Mouse (Mus musculus): Measurements from ENCODE around the gene Catsper4.

DNA sequence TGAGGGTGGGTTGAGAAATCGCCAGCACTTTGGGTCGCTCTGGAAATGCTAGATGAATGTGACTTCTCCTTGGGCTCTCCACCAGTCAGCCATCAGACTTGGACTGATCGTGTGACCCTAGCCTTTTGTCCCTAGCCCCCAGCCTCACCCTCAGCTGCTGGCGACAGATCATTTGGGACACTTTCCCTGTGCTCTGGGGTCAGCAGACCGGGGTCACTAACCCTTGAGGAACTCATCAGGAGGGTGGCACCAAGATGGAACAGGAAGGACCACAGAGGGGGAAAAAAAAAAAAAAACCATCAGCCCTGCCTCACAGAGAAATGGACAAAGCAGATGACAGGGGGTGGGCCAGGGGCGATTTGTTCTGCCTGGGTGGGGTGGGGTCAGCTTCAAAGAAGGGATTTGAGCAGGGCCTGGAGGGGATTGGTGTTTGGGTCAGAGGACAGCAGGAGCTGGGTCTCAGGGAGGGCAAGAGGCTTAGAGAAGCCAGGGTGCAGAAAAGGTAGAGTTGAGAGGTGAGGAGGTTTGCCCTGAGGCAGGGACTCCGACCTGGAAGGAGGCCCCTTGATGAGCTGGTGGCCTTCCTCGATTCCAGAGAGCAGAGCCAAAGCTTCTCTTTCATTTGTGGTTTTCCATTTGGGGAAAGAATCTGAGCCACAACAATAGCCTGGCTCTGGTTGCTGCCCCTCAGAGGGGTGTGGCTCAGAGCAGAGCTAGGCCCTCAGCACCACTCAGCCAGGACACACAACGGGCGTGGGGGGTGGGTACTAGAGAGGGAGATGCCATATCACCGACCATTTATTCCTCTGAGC lies 30.2 kb upstream of the Catsper4 start:
- TF ChIP-seq CTCF (conservative IDR thresholded peaks at IDR 0.05; ENCODE audit: low read length) (no peak), POU5F1 (IDR thresholded peaks at IDR 0.05; ENCODE audit: borderline replicate concordance, low read length) (no peak)

Measured in E14TG2a.4 (cell line).